Mouse (Mus musculus): ENCODE measurements around the gene Kdm4a. TPM values are rescaled to one million over a fixed set of nuclear protein-coding genes. Genes with fewer than 3 reads are reported as not detected.

Gene Kdm4a
- polyA plus RNA-seq, 1 experiment from 2014 or later = 32.9 TPM

- peaks cover 44% of the 10 kb centered on the region for H3K36me3 ChIP-seq (replicated peaks)
- H3K27ac ChIP-seq = peak within 1 kb of the TSS; percentile 95
- no peaks in the 10 kb centered on the region for H3K9me3 ChIP-seq
- H3K4me3 ChIP-seq = peak within 1 kb of the TSS; percentile 96
- under 1% methylated on average over 82 of the region's 84 CpGs for WGBS
- peak; percentile 97 for DNase-seq (ENCODE audit: extremely low spot score, low spot score)
- H3K27me3 ChIP-seq (ENCODE audit: poor library complexity, severe bottlenecking) = no peaks in the 10 kb centered on the region
- H3K4me1 ChIP-seq = peaks cover 25% of the 10 kb centered on the region
Observed at GRCm38 (mm10) chr4:118134485-118135365, 45.1 kb downstream of the Kdm4a start, which contains the start of gene St3gal3. Gene St3gal3, minus strand, starts transcription at chr4:118134914.

- Histone ChIP-seq H3K4me1 (peaks cover 25% of the 10 kb centered on the region), H3K4me3 (no peak overlapping the region), H3K27me3 (ENCODE audit: poor library complexity, severe bottlenecking) (no peaks in the 10 kb centered on the region), H3K9me3 (no peaks in the 10 kb centered on the region), H3K36me3 (replicated peaks) (peaks cover 12% of the 10 kb centered on the region), H3K27ac (no peak overlapping the region)
- no peak for DNase-seq (ENCODE audit: extremely low spot score, low spot score)
- WGBS = 92% methylated on average over 5 of the region's 5 CpGs
Observed at GRCm38 (mm10) chr4:118131329-118131728, 48.5 kb downstream of the Kdm4a start.

- no peaks in the 10 kb centered on the region for H3K27me3 ChIP-seq (ENCODE audit: poor library complexity, severe bottlenecking)
- DNase-seq (ENCODE audit: extremely low spot score, low spot score) = no peak
- H3K4me3 ChIP-seq = no peak overlapping the region
- no peaks in the 10 kb centered on the region for H3K4me1 ChIP-seq
- H3K9me3 ChIP-seq = no peaks in the 10 kb centered on the region
- H3K36me3 ChIP-seq (replicated peaks) = peaks cover 23% of the 10 kb centered on the region
- 90% methylated on average over 14 of the region's 14 CpGs for WGBS
- 0 out of 2 replicates have a peak overlapping the region, but pooled peaks have one; percentile 11 for H3K27ac ChIP-seq
Observed at GRCm38 (mm10) chr4:118123030-118123704, 56.7 kb downstream of the Kdm4a start.

GRCm38 (mm10) chr4:118122078-118122477 lies 57.8 kb downstream of the Kdm4a start:
- Histone ChIP-seq H3K27me3 (ENCODE audit: poor library complexity, severe bottlenecking) (no peaks in the 10 kb centered on the region), H3K36me3 (replicated peaks) (peaks cover 29% of the 10 kb centered on the region), H3K4me3 (no peak overlapping the region), H3K27ac (no peak overlapping the region), H3K9me3 (no peaks in the 10 kb centered on the region), H3K4me1 (no peaks in the 10 kb centered on the region)
- 88% methylated on average over 10 of the region's 10 CpGs for WGBS
- no peak for DNase-seq (ENCODE audit: extremely low spot score, low spot score)

- WGBS = 94% methylated on average over 10 of the region's 10 CpGs
- H3K27ac ChIP-seq = no peak overlapping the region
- H3K4me1 ChIP-seq = no peaks in the 10 kb centered on the region
- no peak for DNase-seq (ENCODE audit: extremely low spot score, low spot score)
- H3K36me3 ChIP-seq (replicated peaks) = peaks cover 24% of the 10 kb centered on the region
- no peaks in the 10 kb centered on the region for H3K9me3 ChIP-seq
- no peaks in the 10 kb centered on the region for H3K27me3 ChIP-seq (ENCODE audit: poor library complexity, severe bottlenecking)
- H3K4me3 ChIP-seq = no peak overlapping the region
Observed at GRCm38 (mm10) chr4:118117565-118117964, 62.3 kb downstream of the Kdm4a start.

GRCm38 (mm10) chr4:118116098-118116497 lies 63.7 kb downstream of the Kdm4a start:
- Histone ChIP-seq H3K4me3 (no peak overlapping the region), H3K27ac (no peak overlapping the region), H3K4me1 (no peaks in the 10 kb centered on the region), H3K9me3 (0 out of 2 replicates have a peak, but pooled peaks cover 2% of the 10 kb centered on the region), H3K36me3 (replicated peaks) (peaks cover 38% of the 10 kb centered on the region), H3K27me3 (ENCODE audit: poor library complexity, severe bottlenecking) (no peaks in the 10 kb centered on the region)
- no peak for DNase-seq (ENCODE audit: extremely low spot score, low spot score)
- 93% methylated on average over 11 of the region's 11 CpGs for WGBS

GRCm38 (mm10) chr4:118115132-118115531 lies 64.7 kb downstream of the Kdm4a start:
- Histone ChIP-seq H3K36me3 (replicated peaks) (peaks cover 42% of the 10 kb centered on the region), H3K4me1 (no peaks in the 10 kb centered on the region), H3K9me3 (peaks cover 7% of the 10 kb centered on the region; the same call in 1 of the 2 replicates), H3K4me3 (no peak overlapping the region), H3K27ac (no peak overlapping the region), H3K27me3 (ENCODE audit: poor library complexity, severe bottlenecking) (no peaks in the 10 kb centered on the region)
- no peak for DNase-seq (ENCODE audit: extremely low spot score, low spot score)
- WGBS = 93% methylated on average over 7 of the region's 7 CpGs

GRCm38 (mm10) chr4:118112601-118113000 lies 67.2 kb downstream of the Kdm4a start:
- Histone ChIP-seq H3K4me1 (peaks cover 6% of the 10 kb centered on the region; the same call in 1 of the 2 replicates), H3K36me3 (replicated peaks) (peaks cover 32% of the 10 kb centered on the region), H3K9me3 (peaks cover 7% of the 10 kb centered on the region; the same call in 1 of the 2 replicates), H3K4me3 (no peak overlapping the region), H3K27ac (no peak overlapping the region), H3K27me3 (ENCODE audit: poor library complexity, severe bottlenecking) (no peaks in the 10 kb centered on the region)
- DNase-seq (ENCODE audit: extremely low spot score, low spot score) = no peak
- 90% methylated on average over 12 of the region's 12 CpGs for WGBS

GRCm38 (mm10) chr4:118109649-118110048 lies 70.2 kb downstream of the Kdm4a start:
- H3K27ac ChIP-seq = no peak overlapping the region
- H3K4me3 ChIP-seq = no peak overlapping the region
- H3K9me3 ChIP-seq = peaks cover 7% of the 10 kb centered on the region; the same call in 1 of the 2 replicates
- 97% methylated on average over 13 of the region's 13 CpGs for WGBS
- H3K4me1 ChIP-seq = peaks cover 6% of the 10 kb centered on the region; the same call in 1 of the 2 replicates
- peaks cover 43% of the 10 kb centered on the region for H3K36me3 ChIP-seq (replicated peaks)
- DNase-seq (ENCODE audit: extremely low spot score, low spot score) = no peak
- H3K27me3 ChIP-seq (ENCODE audit: poor library complexity, severe bottlenecking) = no peaks in the 10 kb centered on the region

GRCm38 (mm10) chr4:118108779-118109178 lies 71.1 kb downstream of the Kdm4a start:
- WGBS = 83% methylated on average over 7 of the region's 7 CpGs
- DNase-seq (ENCODE audit: extremely low spot score, low spot score) = no peak
- H3K36me3 ChIP-seq (replicated peaks) = peaks cover 43% of the 10 kb centered on the region
- H3K4me3 ChIP-seq = no peak overlapping the region
- H3K4me1 ChIP-seq = peaks cover 6% of the 10 kb centered on the region; the same call in 1 of the 2 replicates
- H3K27ac ChIP-seq = no peak overlapping the region
- H3K9me3 ChIP-seq = peaks cover 7% of the 10 kb centered on the region; the same call in 1 of the 2 replicates
- H3K27me3 ChIP-seq (ENCODE audit: poor library complexity, severe bottlenecking) = no peaks in the 10 kb centered on the region

GRCm38 (mm10) chr4:118105256-118106053 lies 74.4 kb downstream of the Kdm4a start:
- no peak overlapping the region for H3K4me3 ChIP-seq
- no peak for DNase-seq (ENCODE audit: extremely low spot score, low spot score)
- no peaks in the 10 kb centered on the region for H3K27me3 ChIP-seq (ENCODE audit: poor library complexity, severe bottlenecking)
- no peak overlapping the region for H3K27ac ChIP-seq
- peaks cover 6% of the 10 kb centered on the region; the same call in 1 of the 2 replicates for H3K4me1 ChIP-seq
- 97% methylated on average over 3 of the region's 3 CpGs for WGBS
- H3K36me3 ChIP-seq (replicated peaks) = peaks cover 22% of the 10 kb centered on the region
- H3K9me3 ChIP-seq = no peaks in the 10 kb centered on the region

- no peaks in the 10 kb centered on the region for H3K4me1 ChIP-seq
- peaks cover 22% of the 10 kb centered on the region for H3K36me3 ChIP-seq (replicated peaks)
- WGBS = 86% methylated on average over 8 of the region's 8 CpGs
- H3K4me3 ChIP-seq = no peak overlapping the region
- H3K27me3 ChIP-seq (ENCODE audit: poor library complexity, severe bottlenecking) = no peaks in the 10 kb centered on the region
- H3K9me3 ChIP-seq = no peaks in the 10 kb centered on the region
- no peak for DNase-seq (ENCODE audit: extremely low spot score, low spot score)
- no peak overlapping the region for H3K27ac ChIP-seq
Observed at GRCm38 (mm10) chr4:118103280-118103830, 76.5 kb downstream of the Kdm4a start.
